Mouse (Mus musculus) lung, postnatal 0 days (tissue): ENCODE data around the gene Sh3d19. TPM values are rescaled to one million over a fixed set of nuclear protein-coding genes. Genes with fewer than 3 reads are reported as not detected.

ENCODE experiments used
- ATAC-seq: fragments of 200-750 bp; cut with Nextera tagmentation; 2 replicates; pipeline ENCODE4 v1.8.0; 2017; ENCODE audit warnings: moderate library complexity
- DNase-seq: peaks from one replicate; pipeline ENCODE4 v3.0.0-alpha.2; 2016; ENCODE audit warnings: low spot score
- H3K27ac ChIP-seq: fragments of 300-500 bp; sonication (generic); 2 replicates; pipeline ENCODE4 v1.5.1; 2014; ENCODE audit warnings: antibody characterized with exemption, mild to moderate bottlenecking, low read length, mixed read lengths
- H3K27me3 ChIP-seq: fragments of 300-500 bp; sonication (generic); replicated peaks from 2 replicates; pipeline ENCODE4 v1.6.1; 2014; ENCODE audit warnings: low read length, mixed read lengths; ENCODE audit not compliant: insufficient read depth
- H3K36me3 ChIP-seq: fragments of 300-500 bp; sonication (generic); 2 replicates; pipeline ENCODE4 v1.6.1; 2014; ENCODE audit warnings: low read length, mixed read lengths; ENCODE audit not compliant: insufficient read depth
- H3K4me1 ChIP-seq: fragments of 300-500 bp; sonication (generic); 2 replicates; pipeline ENCODE4 v1.6.1; 2014; ENCODE audit warnings: antibody characterized with exemption, low read depth, low read length, mixed read lengths; ENCODE audit not compliant: insufficient read depth
- H3K4me2 ChIP-seq: fragments of 300-500 bp; sonication (generic); replicated peaks from 2 replicates; pipeline ENCODE4 v1.6.1; 2014; ENCODE audit warnings: low read depth, mild to moderate bottlenecking, low read length, moderate library complexity, mixed read lengths
- H3K4me3 ChIP-seq: fragments of 300-500 bp; sonication (generic); 2 replicates; pipeline ENCODE4 v1.5.1; 2014; ENCODE audit warnings: low read depth, low read length
- H3K9ac ChIP-seq: fragments of 300-500 bp; sonication (generic); replicated peaks from 2 replicates; pipeline ENCODE4 v1.6.1; 2014; ENCODE audit warnings: low read depth, mild to moderate bottlenecking
- H3K9me3 ChIP-seq: fragments of 300-500 bp; sonication (generic); 2 replicates; pipeline ENCODE4 v1.6.1; 2016; ENCODE audit warnings: low read length, mixed read lengths
- CTCF ChIP-seq: IDR thresholded peaks from 2 replicates; pipeline ENCODE4 v1.5.1; 2016; ENCODE audit warnings: antibody characterized with exemption, mild to moderate bottlenecking
- EP300 ChIP-seq: IDR thresholded peaks from 2 replicates; pipeline ENCODE4 v1.6.1; 2016; ENCODE audit warnings: antibody characterized with exemption, mild to moderate bottlenecking, control low read depth
- WGBS: fragments of 180-500 bp; shearing (Covaris S2); extraction: QIAGEN DNeasy Blood & Tissue Kit; methylation state at CpG from one replicate; pipeline ENCODE4 v1.1.7; 2014; 5-methylcytosine and 5-hydroxymethylcytosine counted together
- polyA plus RNA-seq: library from polyadenylated mRNA; unstranded; fragments of >200 nt; fragmentation: Nextera tagmentation; extraction: Ambion mirVana; gene quantifications from 2 replicates; pipeline ENCODE4 v1.2.1, GENCODE M21; 2015

Sh3d19 gene
- polyA plus RNA-seq, 1 experiment from 2014 or later = 28.3 TPM

DNA sequence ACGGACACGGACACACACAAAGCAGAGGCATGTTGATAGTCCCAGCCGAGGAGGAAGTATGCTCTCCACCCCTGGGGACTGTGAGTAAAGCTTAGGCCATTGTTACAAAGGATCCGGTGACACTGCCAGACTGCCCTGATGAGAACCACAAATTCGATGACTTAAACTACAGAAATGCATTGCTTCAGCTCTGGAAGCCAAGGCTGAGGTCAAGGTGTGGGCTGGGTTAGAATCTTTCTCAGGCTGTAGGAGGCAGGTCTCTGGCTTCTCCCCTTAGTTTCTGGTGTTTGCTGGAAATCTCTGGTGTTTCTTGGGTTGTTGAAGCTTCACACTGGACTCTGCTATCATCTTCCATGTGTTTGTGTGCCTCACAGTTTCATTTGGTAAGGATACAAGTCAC, 41.2 kb upstream of the Sh3d19 start:
- no peaks in the 10 kb centered on the region for H3K9me3 ChIP-seq
- no peak overlapping the region for H3K9ac ChIP-seq
- ATAC-seq (no peak), DNase-seq (no peak)
- H3K4me3 ChIP-seq = no peak overlapping the region
- no peaks in the 10 kb centered on the region for H3K27me3 ChIP-seq
- H3K36me3 ChIP-seq = no peaks in the 10 kb centered on the region
- no peak overlapping the region for H3K4me2 ChIP-seq
- WGBS = 82% methylated on average over 5 of the region's 5 CpGs
- H3K4me1 ChIP-seq = no peaks in the 10 kb centered on the region
- TF ChIP-seq EP300 (no peak), CTCF (no peak)
- no peak overlapping the region for H3K27ac ChIP-seq

DNA sequence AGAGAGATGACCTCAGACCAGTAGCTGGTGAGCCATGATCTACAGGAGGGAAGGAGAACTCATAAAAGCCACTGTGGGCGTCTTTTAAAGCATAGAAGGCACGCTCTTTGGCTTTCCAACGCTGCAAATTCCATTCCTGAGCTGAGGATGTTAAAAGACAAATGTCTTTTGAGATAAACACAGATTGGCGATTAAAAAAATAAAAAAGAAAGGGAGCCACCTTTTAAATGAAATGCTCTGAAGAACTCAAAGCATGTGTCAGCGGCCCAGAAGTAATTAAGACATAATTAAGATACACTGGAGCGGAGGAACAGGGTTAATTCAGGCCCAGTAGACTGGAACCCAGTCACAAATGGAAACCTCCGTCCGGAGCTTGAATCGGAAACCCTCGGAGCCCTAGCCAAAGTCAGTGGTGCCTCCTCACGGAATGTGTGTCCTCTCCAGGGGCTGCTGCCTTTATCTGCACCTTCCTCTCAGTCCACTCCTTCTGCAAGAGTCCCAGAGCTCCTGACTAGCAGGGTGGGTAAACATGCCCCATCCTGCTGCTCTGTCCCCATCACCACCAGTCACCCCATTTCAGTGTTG, 40.1 kb upstream of the Sh3d19 start:
- TF ChIP-seq CTCF (no peak), EP300 (no peak)
- no peaks in the 10 kb centered on the region for H3K36me3 ChIP-seq
- WGBS = 83% methylated on average over 11 of the region's 11 CpGs
- DNase-seq (no peak), ATAC-seq (no peak)
- H3K4me3 ChIP-seq = no peak overlapping the region
- no peaks in the 10 kb centered on the region for H3K9me3 ChIP-seq
- no peak overlapping the region for H3K4me2 ChIP-seq
- no peaks in the 10 kb centered on the region for H3K27me3 ChIP-seq
- H3K4me1 ChIP-seq = no peaks in the 10 kb centered on the region
- no peak overlapping the region for H3K27ac ChIP-seq
- H3K9ac ChIP-seq = no peak overlapping the region

DNA sequence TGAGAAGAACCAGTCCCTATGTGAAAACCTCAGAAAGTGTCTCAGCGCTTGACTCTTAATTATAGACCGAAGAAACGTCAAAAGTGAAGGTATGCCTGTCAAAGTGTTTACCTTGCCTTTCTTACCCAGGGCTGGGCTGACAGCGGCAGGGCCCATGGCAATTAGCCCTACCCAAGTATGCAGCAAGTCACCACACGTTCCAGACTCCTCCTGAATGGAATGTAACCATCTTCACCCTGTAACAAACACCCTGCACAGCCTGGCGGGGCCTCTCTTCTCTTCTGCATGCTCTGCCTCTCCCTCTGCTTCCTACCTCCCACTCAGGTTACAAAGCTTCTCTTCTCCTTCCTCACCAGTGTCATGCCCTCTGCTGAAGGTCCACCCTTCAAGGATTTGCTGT, 39.0 kb upstream of the Sh3d19 start:
- ATAC-seq = peak; percentile 58
- DNase-seq = no peak

GRCm38 (mm10) chr3:85933586-85933985, 37.3 kb upstream of the Sh3d19 start:
- 75% methylated on average over 5 of the region's 5 CpGs for WGBS
- Histone ChIP-seq H3K27me3 (no peaks in the 10 kb centered on the region), H3K4me1 (no peaks in the 10 kb centered on the region), H3K27ac (no peak overlapping the region), H3K36me3 (no peaks in the 10 kb centered on the region), H3K9ac (no peak overlapping the region), H3K4me3 (no peak overlapping the region), H3K4me2 (no peak overlapping the region), H3K9me3 (no peaks in the 10 kb centered on the region)
- TF ChIP-seq EP300 (no peak), CTCF (no peak)
- no peak for ATAC-seq
- no peak for DNase-seq

More for the DNA sequence above, 39.0 kb upstream of the Sh3d19 start:
- H3K27me3 ChIP-seq = no peaks in the 10 kb centered on the region
- TF ChIP-seq EP300 = no peak
- H3K9me3 ChIP-seq = no peaks in the 10 kb centered on the region
- no peak overlapping the region for H3K9ac ChIP-seq
- H3K36me3 ChIP-seq = no peaks in the 10 kb centered on the region
- WGBS = 56% methylated on average over 6 of the region's 6 CpGs
- H3K4me1 ChIP-seq = no peaks in the 10 kb centered on the region
- H3K4me2 ChIP-seq = no peak overlapping the region
- H3K27ac ChIP-seq = no peak overlapping the region
- H3K4me3 ChIP-seq = no peak overlapping the region

- Histone ChIP-seq H3K27ac (no peak overlapping the region), H3K9ac (no peak overlapping the region), H3K36me3 (no peaks in the 10 kb centered on the region), H3K27me3 (no peaks in the 10 kb centered on the region), H3K4me1 (no peaks in the 10 kb centered on the region), H3K4me2 (no peak overlapping the region), H3K4me3 (no peak overlapping the region), H3K9me3 (no peaks in the 10 kb centered on the region)
- DNase-seq (no peak), ATAC-seq (no peak)
- TF ChIP-seq CTCF = no peak
- no peak for TF ChIP-seq EP300
- 86% methylated on average over 4 of the region's 4 CpGs for WGBS
Measured at GRCm38 (mm10) chr3:85950914-85951313, 20.0 kb upstream of the Sh3d19 start.

- TF ChIP-seq CTCF (no peak), EP300 (no peak)
- Histone ChIP-seq H3K9me3 (no peaks in the 10 kb centered on the region), H3K9ac (no peak overlapping the region), H3K36me3 (no peaks in the 10 kb centered on the region), H3K4me2 (no peak overlapping the region), H3K4me1 (no peaks in the 10 kb centered on the region), H3K4me3 (no peak overlapping the region), H3K27ac (no peak overlapping the region), H3K27me3 (no peaks in the 10 kb centered on the region)
- ATAC-seq (no peak), DNase-seq (no peak)
- WGBS = 83% methylated on average over 10 of the region's 10 CpGs
Measured at GRCm38 (mm10) chr3:85952696-85953283, 18.1 kb upstream of the Sh3d19 start.
